Comparison of ENCODE assay signal across 21 mouse cellular contexts in genomic region chr5:74227352-74227751, GRCm38 (mm10).
"Had no signal": no experiment of that assay in that cellular context is flagged by ENCODE, and none has a peak within 500 bp of the region (broad histone marks: within the 10 kb centered on the region; RNA-seq: fewer than 3 reads in every experiment).

No protein-coding gene starts in this region.

- H3K9me3 ChIP-seq: intestine, embryonic 15.5 days; limb, embryonic 12.5 days; limb, embryonic 15.5 days; midbrain, embryonic 12.5 days; midbrain, embryonic 15.5 days; neural tube, embryonic 12.5 days; neural tube, embryonic 15.5 days; stomach, embryonic 15.5 days had no signal

- H3K4me1 ChIP-seq: neural tube, embryonic 12.5 days had no signal

- H3K27me3 ChIP-seq: intestine, embryonic 15.5 days; limb, embryonic 12.5 days; limb, embryonic 15.5 days; midbrain, embryonic 15.5 days; neural tube, embryonic 12.5 days; neural tube, embryonic 15.5 days; stomach, embryonic 15.5 days had no signal

- ATAC-seq: intestine, embryonic 15.5 days; liver, postnatal 0 days; midbrain, embryonic 15.5 days had no signal

- H3K9ac ChIP-seq: intestine, embryonic 15.5 days; limb, embryonic 12.5 days; limb, embryonic 15.5 days; liver, embryonic 14.5 days; liver, postnatal 0 days; lung, embryonic 14.5 days; midbrain, embryonic 12.5 days; midbrain, embryonic 15.5 days; neural tube, embryonic 12.5 days; neural tube, embryonic 15.5 days; stomach, embryonic 15.5 days had no signal

- H3K4me3 ChIP-seq: intestine, embryonic 15.5 days; left cerebral cortex, adult 2 months; limb, embryonic 12.5 days; limb, embryonic 15.5 days; midbrain, embryonic 12.5 days; midbrain, embryonic 15.5 days; neural tube, embryonic 12.5 days; neural tube, embryonic 15.5 days; stomach, embryonic 15.5 days had no signal

- H3K4me2 ChIP-seq: intestine, embryonic 15.5 days; limb, embryonic 12.5 days; limb, embryonic 15.5 days; liver, embryonic 11.5 days; lung, embryonic 14.5 days; midbrain, embryonic 12.5 days; midbrain, embryonic 15.5 days; neural tube, embryonic 12.5 days; neural tube, embryonic 15.5 days; stomach, embryonic 15.5 days had no signal

- H3K27ac ChIP-seq: intestine, embryonic 15.5 days; left cerebral cortex, adult 2 months; limb, embryonic 12.5 days; limb, embryonic 15.5 days; liver, embryonic 14.5 days; midbrain, embryonic 12.5 days; midbrain, embryonic 15.5 days; neural tube, embryonic 12.5 days; neural tube, embryonic 15.5 days; stomach, embryonic 15.5 days had no signal

- H3K36me3 ChIP-seq: intestine, embryonic 15.5 days; limb, embryonic 12.5 days; limb, embryonic 15.5 days; midbrain, embryonic 12.5 days; midbrain, embryonic 15.5 days; neural tube, embryonic 12.5 days; neural tube, embryonic 15.5 days; stomach, embryonic 15.5 days had no signal

- DNase-seq: layer of hippocampus, postnatal 36 days; left cerebral cortex, postnatal 4 days; liver, postnatal 0 days; lung, embryonic 14.5 days; lung, postnatal 10 days; lung, postnatal 36 days; right cerebral cortex, adult 18-20 months; right cerebral cortex, postnatal 25 days; spleen, adult 18-20 months; thymus, postnatal 25 days had no signal
